Mouse (Mus musculus): ENCODE measurements around the gene Abcc5. TPM values are rescaled to one million over a fixed set of nuclear protein-coding genes. Genes with fewer than 3 reads are reported as not detected.
"Not testable (repeated sequence)": the region's sequence is repeated elsewhere in the genome, so short reads cannot be mapped to it uniquely, and the experiment has no call there.

Abcc5 gene
- polyA plus RNA-seq, 1 experiment from 2014 or later: 56.1 TPM

DNA sequence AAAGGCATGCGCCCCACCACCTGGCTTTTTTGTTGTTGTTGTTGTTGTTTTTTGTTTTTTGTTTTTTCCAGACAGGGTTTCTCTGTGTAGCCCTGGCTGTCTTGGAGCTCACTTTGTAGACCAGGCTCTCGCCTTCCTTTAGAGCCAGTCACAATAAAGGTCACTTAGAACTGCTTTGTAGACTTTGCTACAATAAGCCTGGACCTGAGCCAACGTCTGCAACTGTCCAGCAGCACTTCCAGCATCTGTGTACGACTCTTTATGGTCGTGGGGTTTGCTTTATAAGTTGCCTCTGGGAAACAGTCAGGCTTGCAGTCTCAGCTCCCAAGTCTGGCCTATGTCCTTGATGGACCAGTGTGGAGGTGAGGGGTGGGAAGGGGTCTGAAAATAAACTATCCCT is 45.2 kb downstream of the Abcc5 start:
- 88% methylated on average over 5 of the region's 5 CpGs for WGBS
- no peak overlapping the region for H3K4me3 ChIP-seq
- H3K27me3 ChIP-seq (ENCODE audit: low read depth, poor library complexity, severe bottlenecking): no peaks in the 10 kb centered on the region
- H3K9me3 ChIP-seq (replicated peaks): no peaks in the 10 kb centered on the region
- no peak for DNase-seq (ENCODE audit: low spot score)
- H3K36me3 ChIP-seq: peaks cover 58% of the 10 kb centered on the region
- H3K4me1 ChIP-seq: no peaks in the 10 kb centered on the region
- no peak overlapping the region for H3K27ac ChIP-seq (replicated peaks)

DNA sequence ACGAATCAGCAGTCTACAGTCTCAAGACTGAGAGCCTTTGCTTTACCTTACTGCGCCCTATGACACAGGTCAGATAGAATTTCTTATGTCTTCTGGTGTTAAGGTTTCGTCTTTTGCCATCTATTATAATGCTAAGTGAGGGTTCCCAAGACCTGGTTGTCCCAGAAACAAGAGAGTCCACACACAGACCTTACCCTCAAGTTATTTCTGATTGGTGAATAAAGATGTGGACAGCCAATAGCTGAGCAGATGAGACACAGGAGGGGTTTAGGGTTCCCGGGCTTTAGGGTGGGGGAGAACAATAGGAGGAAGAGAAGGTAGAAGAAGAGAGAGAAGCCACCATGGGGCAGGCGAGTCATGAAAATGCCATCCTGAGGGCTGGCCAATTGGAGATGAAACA is 50.9 kb downstream of the Abcc5 start:
- 87% methylated on average over 5 of the region's 5 CpGs for WGBS
- no peak for DNase-seq (ENCODE audit: low spot score)
- Histone ChIP-seq H3K4me1 (no peaks in the 10 kb centered on the region), H3K27me3 (ENCODE audit: low read depth, poor library complexity, severe bottlenecking) (no peaks in the 10 kb centered on the region), H3K4me3 (no peak overlapping the region), H3K9me3 (replicated peaks) (no peaks in the 10 kb centered on the region), H3K36me3 (peaks cover 79% of the 10 kb centered on the region), H3K27ac (replicated peaks) (no peak overlapping the region)

DNA sequence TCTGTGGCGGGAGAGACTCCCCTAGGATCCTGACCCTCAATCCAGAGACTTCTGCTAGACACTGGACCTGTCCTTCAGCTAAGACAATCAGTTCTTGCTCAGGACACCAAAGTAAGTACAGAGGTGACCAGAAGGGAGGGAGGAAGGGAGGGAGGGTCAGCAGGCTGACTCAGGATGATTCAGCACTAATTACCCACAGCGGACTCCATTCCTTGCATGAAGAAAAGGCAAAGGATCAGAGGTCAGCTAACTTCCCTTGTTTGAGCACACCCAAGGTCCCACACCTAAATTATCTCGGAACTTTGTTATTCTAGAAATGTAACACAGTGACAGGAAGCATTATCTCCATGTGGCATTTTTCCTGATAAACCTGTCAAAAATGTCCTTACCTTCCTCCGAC is 54.5 kb downstream of the Abcc5 start:
- Histone ChIP-seq H3K27ac (replicated peaks) (no peak overlapping the region), H3K9me3 (replicated peaks) (no peaks in the 10 kb centered on the region), H3K4me1 (no peaks in the 10 kb centered on the region), H3K36me3 (peaks cover 83% of the 10 kb centered on the region), H3K27me3 (ENCODE audit: low read depth, poor library complexity, severe bottlenecking) (no peaks in the 10 kb centered on the region), H3K4me3 (no peak overlapping the region)
- WGBS: 86% methylated on average over 4 of the region's 4 CpGs
- DNase-seq (ENCODE audit: low spot score): no peak

DNA sequence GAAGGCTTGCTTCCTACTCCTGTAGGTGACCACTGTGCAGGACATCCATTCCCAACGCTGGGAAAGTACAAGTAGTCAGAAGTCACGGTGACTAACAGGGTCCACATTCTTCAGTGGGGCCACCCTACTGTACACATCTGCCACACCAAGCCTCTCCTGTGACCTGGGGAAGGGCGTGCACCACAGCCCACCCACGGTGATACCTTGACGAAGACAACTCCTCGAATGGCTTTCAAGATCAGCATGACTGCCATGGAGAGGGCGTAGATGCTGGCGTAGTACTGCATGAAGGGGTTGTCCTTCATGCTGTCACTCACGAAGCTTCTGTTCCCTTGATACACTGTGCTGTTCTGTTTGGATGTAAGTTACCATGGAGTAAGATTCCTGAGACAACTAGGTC is 58.0 kb downstream of the Abcc5 start:
- no peaks in the 10 kb centered on the region for H3K4me1 ChIP-seq
- H3K36me3 ChIP-seq: peaks cover 84% of the 10 kb centered on the region
- no peak for DNase-seq (ENCODE audit: low spot score)
- no peaks in the 10 kb centered on the region for H3K9me3 ChIP-seq (replicated peaks)
- no peak overlapping the region for H3K27ac ChIP-seq (replicated peaks)
- H3K4me3 ChIP-seq: no peak overlapping the region
- 93% methylated on average over 9 of the region's 9 CpGs for WGBS
- no peaks in the 10 kb centered on the region for H3K27me3 ChIP-seq (ENCODE audit: low read depth, poor library complexity, severe bottlenecking)

DNA sequence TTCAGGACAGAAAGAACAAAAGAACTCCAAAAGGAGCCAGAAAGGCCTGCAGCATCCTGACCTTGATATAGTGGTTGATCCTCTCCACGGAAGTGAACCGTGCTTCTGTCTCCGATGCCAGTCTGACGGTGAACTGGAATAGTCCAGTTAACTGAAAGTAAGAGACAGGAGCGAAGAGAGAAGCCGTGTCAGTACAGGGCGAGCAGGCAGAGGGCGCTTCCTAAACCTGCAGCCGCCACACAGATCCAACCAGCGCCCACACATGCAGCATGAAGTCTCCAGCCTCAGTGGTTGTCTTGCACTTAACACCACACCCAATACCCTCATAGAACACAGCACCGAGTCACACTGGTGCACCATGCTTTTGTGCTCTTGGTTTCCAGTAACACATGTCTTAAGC is 64.1 kb downstream of the Abcc5 start:
- 91% methylated on average over 11 of the region's 11 CpGs for WGBS
- no peaks in the 10 kb centered on the region for H3K9me3 ChIP-seq (replicated peaks)
- DNase-seq (ENCODE audit: low spot score): no peak
- no peaks in the 10 kb centered on the region for H3K4me1 ChIP-seq
- no peak overlapping the region for H3K4me3 ChIP-seq
- no peaks in the 10 kb centered on the region for H3K27me3 ChIP-seq (ENCODE audit: low read depth, poor library complexity, severe bottlenecking)
- peaks cover 92% of the 10 kb centered on the region for H3K36me3 ChIP-seq
- H3K27ac ChIP-seq (replicated peaks): no peak overlapping the region

DNA sequence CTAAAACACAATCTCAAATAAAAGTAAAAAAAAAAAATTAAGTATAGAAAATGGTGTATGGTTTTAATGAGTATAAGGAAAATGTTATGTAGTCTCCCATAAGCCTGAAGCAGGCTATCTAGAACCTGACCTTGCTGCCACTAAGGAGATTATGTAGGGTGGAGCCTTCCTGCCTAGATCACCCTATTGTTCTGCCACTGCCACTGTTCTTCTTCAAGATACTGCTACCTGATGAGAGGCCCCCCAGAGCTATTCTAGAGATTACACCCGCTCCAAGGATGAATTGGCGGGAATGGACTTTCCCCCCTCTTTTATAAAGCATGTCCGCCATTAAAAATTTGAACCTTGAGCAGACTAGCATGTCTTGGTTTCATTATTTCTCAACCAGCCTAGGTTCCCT is 64.7 kb downstream of the Abcc5 start:
- H3K4me1 ChIP-seq; H3K4me3 ChIP-seq; H3K27ac ChIP-seq (replicated peaks); H3K9me3 ChIP-seq (replicated peaks); DNase-seq (ENCODE audit: low spot score); H3K27me3 ChIP-seq (ENCODE audit: low read depth, poor library complexity, severe bottlenecking): not testable (repeated sequence)
- H3K36me3 ChIP-seq: peaks cover 92% of the 10 kb centered on the region
- 90% methylated on average over 3 of the region's 3 CpGs for WGBS

DNA sequence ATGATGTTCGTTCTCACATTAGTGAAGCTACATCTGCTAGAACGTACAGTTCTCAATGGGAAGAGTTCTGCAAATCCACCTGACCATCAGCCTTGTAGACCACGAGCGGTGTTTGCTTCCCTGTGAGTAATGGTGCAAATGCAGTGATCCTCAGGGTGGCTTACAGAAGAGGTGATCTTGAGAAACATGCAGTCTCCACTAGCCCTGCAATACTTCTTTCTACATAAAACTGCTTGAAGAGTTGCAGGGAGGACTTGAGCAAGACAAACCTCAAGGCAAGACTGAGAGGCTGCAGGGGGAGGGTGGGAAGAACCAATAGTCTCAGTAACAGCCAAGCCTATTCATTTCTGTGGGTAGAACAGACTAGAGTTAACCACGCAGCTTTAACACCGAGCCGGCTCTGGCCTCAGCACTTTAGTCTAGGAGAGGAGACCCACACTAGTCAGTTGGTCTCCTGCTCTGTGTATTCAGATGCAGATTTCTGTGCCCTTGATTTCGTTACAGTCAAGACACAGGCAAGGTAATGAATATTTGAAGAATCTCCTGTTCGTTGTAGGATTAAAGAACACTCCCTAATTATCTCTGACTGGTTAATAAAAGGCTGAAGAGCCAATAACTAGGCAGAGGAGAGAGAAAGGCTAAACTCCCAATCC is 66.4 kb downstream of the Abcc5 start:
- whole genome bisulfite sequencing: 78% methylated on average over 9 of the region's 9 CpGs
- Histone ChIP-seq H3K36me3 (peaks cover 92% of the 10 kb centered on the region), H3K27ac (replicated peaks) (no peak overlapping the region), H3K4me3 (no peak overlapping the region), H3K4me1 (no peaks in the 10 kb centered on the region), H3K9me3 (replicated peaks) (no peaks in the 10 kb centered on the region), H3K27me3 (ENCODE audit: low read depth, poor library complexity, severe bottlenecking) (no peaks in the 10 kb centered on the region)
- DNase-seq (ENCODE audit: low spot score): no peak

DNA sequence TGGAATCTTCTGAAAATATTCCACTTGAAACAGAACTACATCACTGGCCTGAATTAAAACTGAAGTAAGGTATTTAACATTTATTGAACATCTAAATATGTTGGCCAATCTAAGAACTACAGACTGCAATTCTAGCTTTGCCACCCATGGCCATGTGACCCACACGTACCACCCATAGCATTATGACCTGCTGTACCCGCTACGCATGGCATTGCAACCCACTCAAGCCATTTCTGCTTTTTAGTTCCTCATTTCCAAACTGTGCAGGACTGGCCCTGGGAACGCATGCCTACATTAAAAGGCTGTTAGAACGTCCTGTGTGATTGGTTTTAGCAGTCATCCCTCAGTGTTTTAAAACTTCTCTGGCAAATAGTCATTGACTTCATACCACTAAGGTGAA is 68.4 kb downstream of the Abcc5 start:
- no peaks in the 10 kb centered on the region for H3K4me1 ChIP-seq
- DNase-seq (ENCODE audit: low spot score): no peak
- 95% methylated on average over 5 of the region's 5 CpGs for WGBS
- peaks cover 86% of the 10 kb centered on the region for H3K36me3 ChIP-seq
- no peak overlapping the region for H3K27ac ChIP-seq (replicated peaks)
- H3K4me3 ChIP-seq: no peak overlapping the region
- no peaks in the 10 kb centered on the region for H3K27me3 ChIP-seq (ENCODE audit: low read depth, poor library complexity, severe bottlenecking)
- H3K9me3 ChIP-seq (replicated peaks): no peaks in the 10 kb centered on the region

DNA sequence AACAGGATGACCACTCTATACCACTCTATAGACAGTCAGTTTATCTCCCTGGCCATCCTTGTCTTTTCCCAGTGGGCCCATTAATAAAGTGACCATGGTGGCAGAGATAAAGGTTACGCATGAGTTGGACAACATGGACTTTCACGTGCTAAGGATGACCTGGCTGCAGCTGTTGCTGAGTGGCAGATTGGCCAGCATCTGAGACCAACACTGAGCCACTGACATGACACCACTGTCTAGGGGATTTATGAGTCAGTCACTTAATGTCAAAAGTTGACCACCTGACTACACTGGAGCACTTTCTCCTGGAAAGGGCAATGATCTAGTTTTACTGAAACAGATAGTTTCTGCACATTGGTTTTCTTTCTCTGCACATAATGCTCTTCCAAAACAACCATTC is 71.4 kb downstream of the Abcc5 start:
- Histone ChIP-seq H3K4me1 (no peaks in the 10 kb centered on the region), H3K36me3 (peaks cover 76% of the 10 kb centered on the region), H3K27ac (replicated peaks) (no peak overlapping the region), H3K4me3 (no peak overlapping the region), H3K9me3 (replicated peaks) (no peaks in the 10 kb centered on the region), H3K27me3 (ENCODE audit: low read depth, poor library complexity, severe bottlenecking) (no peaks in the 10 kb centered on the region)
- no peak for DNase-seq (ENCODE audit: low spot score)
- 92% methylated on average over 2 of the region's 2 CpGs for WGBS

- DNase-seq (ENCODE audit: low spot score): no peak
- H3K36me3 ChIP-seq: peaks cover 76% of the 10 kb centered on the region
- no peak overlapping the region for H3K4me3 ChIP-seq
- H3K27me3 ChIP-seq (ENCODE audit: low read depth, poor library complexity, severe bottlenecking): no peaks in the 10 kb centered on the region
- no peaks in the 10 kb centered on the region for H3K9me3 ChIP-seq (replicated peaks)
- no peak overlapping the region for H3K27ac ChIP-seq (replicated peaks)
- no peaks in the 10 kb centered on the region for H3K4me1 ChIP-seq
- 93% methylated on average over 1 of the region's 1 CpGs for WGBS
Measured at GRCm38 (mm10) chr16:20354011-20354410, 72.2 kb downstream of the Abcc5 start.

- Histone ChIP-seq H3K4me3 (no peak overlapping the region), H3K27me3 (ENCODE audit: low read depth, poor library complexity, severe bottlenecking) (no peaks in the 10 kb centered on the region), H3K9me3 (replicated peaks) (no peaks in the 10 kb centered on the region), H3K27ac (replicated peaks) (no peak overlapping the region), H3K4me1 (no peaks in the 10 kb centered on the region), H3K36me3 (peaks cover 62% of the 10 kb centered on the region)
- no peak for DNase-seq (ENCODE audit: low spot score)
- WGBS: 91% methylated on average over 1 of the region's 1 CpGs
Measured at GRCm38 (mm10) chr16:20345464-20345863, 80.7 kb downstream of the Abcc5 start.

GRCm38 (mm10) chr16:20338616-20339015 is 87.6 kb downstream of the Abcc5 start:
- no peak for DNase-seq (ENCODE audit: low spot score)
- Histone ChIP-seq H3K4me1 (no peaks in the 10 kb centered on the region), H3K4me3 (no peak overlapping the region), H3K9me3 (replicated peaks) (no peaks in the 10 kb centered on the region), H3K36me3 (peaks cover 79% of the 10 kb centered on the region), H3K27me3 (ENCODE audit: low read depth, poor library complexity, severe bottlenecking) (no peaks in the 10 kb centered on the region), H3K27ac (replicated peaks) (no peak overlapping the region)
- WGBS: 96% methylated on average over 3 of the region's 3 CpGs

GRCm38 (mm10) chr16:20334918-20335317 is 91.3 kb downstream of the Abcc5 start:
- DNase-seq (ENCODE audit: low spot score): no peak
- Histone ChIP-seq H3K27ac (replicated peaks) (no peak overlapping the region), H3K36me3 (peaks cover 83% of the 10 kb centered on the region), H3K4me3 (no peak overlapping the region), H3K4me1 (no peaks in the 10 kb centered on the region), H3K27me3 (ENCODE audit: low read depth, poor library complexity, severe bottlenecking) (no peaks in the 10 kb centered on the region), H3K9me3 (replicated peaks) (no peaks in the 10 kb centered on the region)
- WGBS: 94% methylated on average over 8 of the region's 8 CpGs

GRCm38 (mm10) chr16:20328306-20328705 is 97.9 kb downstream of the Abcc5 start:
- Histone ChIP-seq H3K36me3 (peaks cover 41% of the 10 kb centered on the region), H3K27ac (replicated peaks) (no peak overlapping the region), H3K27me3 (ENCODE audit: low read depth, poor library complexity, severe bottlenecking) (no peaks in the 10 kb centered on the region), H3K4me1 (no peaks in the 10 kb centered on the region), H3K9me3 (replicated peaks) (no peaks in the 10 kb centered on the region), H3K4me3 (no peak overlapping the region)
- WGBS: 89% methylated on average over 5 of the region's 5 CpGs
- DNase-seq (ENCODE audit: low spot score): no peak

Measured in midbrain, embryonic 10.5 days (tissue).